Mouse (Mus musculus) bone marrow macrophage, adult 2 months (primary cell): ENCODE data around the gene Slc35d3.

Source experiments
- CTCF ChIP-seq: IDR thresholded peaks from 2 replicates; pipeline ENCODE4 v1.5.1; 2012; ENCODE audit warnings: low read depth, mild to moderate bottlenecking, low read length, moderate library complexity
- POLR2A ChIP-seq: IDR thresholded peaks from 2 replicates; pipeline ENCODE4 v1.6.1; 2012; ENCODE audit warnings: mild to moderate bottlenecking, low read depth, low read length, borderline replicate concordance

- TF ChIP-seq CTCF: no peak
- TF ChIP-seq POLR2A: no peak
Measured at GRCm38 (mm10) chr10:19834222-19834621, 17.0 kb downstream of the Slc35d3 start.
